Mouse (Mus musculus) ovary, adult 18-20 months (tissue): ENCODE results near the gene Gm3252.
"Not testable (repeated sequence)": the region's sequence is repeated elsewhere in the genome, so short reads cannot be mapped to it uniquely, and the experiment has no call there.

Experiments
- DNase-seq: peaks from one replicate; pipeline ENCODE4 v3.0.0; 2022; ENCODE audit warnings: low spot score, mixed read lengths

Gm3252 gene

GRCm38 (mm10) chr14:4726038-4726880, at the start of gene Gm3252:
Gene Gm3252 (plus strand): TSS chr14:4726775.
- DNase-seq: not testable (repeated sequence)

- DNase-seq: not testable (repeated sequence)
These were observed 17.6 kb upstream of the Gm3252 start, which contains the start of gene Gm7876 for GRCm38 (mm10) chr14:4708938-4709337. Gene Gm7876 (plus strand): TSS chr14:4709238.

- not testable (repeated sequence) for DNase-seq
These were observed 49.5 kb downstream of the Gm3252 start, which contains the start of gene Gm9602 for GRCm38 (mm10) chr14:4776037-4776436. Gene Gm9602 (plus strand): TSS chr14:4776337.
